Mouse (Mus musculus): Measurements from ENCODE around the gene Col19a1. TPM values are rescaled to one million over a fixed set of nuclear protein-coding genes. Genes with fewer than 3 reads are reported as not detected.
A peak's percentile ranks its signal among the peaks of the same experiment; 100 is the strongest.
"Not testable (repeated sequence)": the region's sequence is repeated elsewhere in the genome, so short reads cannot be mapped to it uniquely, and the experiment has no call there.

Col19a1 gene
- total RNA-seq (2021), result 1 to 10 TPM; 7.5 to 7.8 TPM
- long read RNA-seq, experiment 1, result 0 reads
- long read RNA-seq, experiment 2, partial matches to known transcripts, result 0 of 1 reads
- long read RNA-seq, experiment 2, other reads (novel, unspliced or antisense), result 1 of 1 reads

GRCm38 (mm10) chr1:24587141-24587541 is at the start of gene Col19a1:
Gene Col19a1 (minus strand): TSS chr1:24587472.
- peak; percentile 36 for DNase-seq

- DNase-seq, result no peak
Observed at GRCm38 (mm10) chr1:24633553-24634132, 46.4 kb upstream of the Col19a1 start.

GRCm38 (mm10) chr1:24612556-24612955 is 25.3 kb upstream of the Col19a1 start:
- not testable (repeated sequence) for DNase-seq

- DNase-seq, result no peak
Observed at GRCm38 (mm10) chr1:24595096-24595495, 7.8 kb upstream of the Col19a1 start.

GRCm38 (mm10) chr1:24586370-24587140 is 717 bp downstream of the Col19a1 start:
- peak; percentile 73 for DNase-seq

- no peak for DNase-seq
Observed at GRCm38 (mm10) chr1:24572602-24573001, 14.7 kb downstream of the Col19a1 start.

- DNase-seq, result no peak
Observed at GRCm38 (mm10) chr1:24564113-24564512, 23.2 kb downstream of the Col19a1 start.

GRCm38 (mm10) chr1:24558005-24558404 is 29.3 kb downstream of the Col19a1 start:
- DNase-seq, result no peak

GRCm38 (mm10) chr1:24553462-24553861 is 33.8 kb downstream of the Col19a1 start:
- no peak for DNase-seq

GRCm38 (mm10) chr1:24550560-24551280 is 36.6 kb downstream of the Col19a1 start:
- DNase-seq, result no peak

GRCm38 (mm10) chr1:24550031-24550430 is 37.2 kb downstream of the Col19a1 start:
- DNase-seq, result peak; percentile 6

GRCm38 (mm10) chr1:24549050-24549449 is 38.2 kb downstream of the Col19a1 start:
- DNase-seq, result no peak

GRCm38 (mm10) chr1:24547574-24547973 is 39.7 kb downstream of the Col19a1 start:
- no peak for DNase-seq

GRCm38 (mm10) chr1:24539852-24540251 is 47.4 kb downstream of the Col19a1 start:
- DNase-seq, result no peak

- DNase-seq, result no peak
Observed at GRCm38 (mm10) chr1:24527194-24527593, 60.1 kb downstream of the Col19a1 start.

GRCm38 (mm10) chr1:24517462-24517861 is 69.8 kb downstream of the Col19a1 start:
- no peak for DNase-seq

- no peak for DNase-seq
Observed at GRCm38 (mm10) chr1:24515341-24515740, 71.9 kb downstream of the Col19a1 start.

GRCm38 (mm10) chr1:24511536-24511935 is 75.7 kb downstream of the Col19a1 start:
- no peak for DNase-seq

GRCm38 (mm10) chr1:24495400-24495799 is 91.9 kb downstream of the Col19a1 start:
- no peak for DNase-seq

GRCm38 (mm10) chr1:24484161-24484560 is 103.1 kb downstream of the Col19a1 start:
- DNase-seq, result no peak

GRCm38 (mm10) chr1:24471096-24471710 is 116.1 kb downstream of the Col19a1 start:
- DNase-seq, result no peak

- no peak for DNase-seq
Observed at GRCm38 (mm10) chr1:24470633-24471032, 116.6 kb downstream of the Col19a1 start.
